Mouse (Mus musculus): ENCODE measurements around the gene Nfkbib.
A peak's percentile ranks its signal among the peaks of the same experiment; 100 is the strongest.

Nfkbib gene

DNA sequence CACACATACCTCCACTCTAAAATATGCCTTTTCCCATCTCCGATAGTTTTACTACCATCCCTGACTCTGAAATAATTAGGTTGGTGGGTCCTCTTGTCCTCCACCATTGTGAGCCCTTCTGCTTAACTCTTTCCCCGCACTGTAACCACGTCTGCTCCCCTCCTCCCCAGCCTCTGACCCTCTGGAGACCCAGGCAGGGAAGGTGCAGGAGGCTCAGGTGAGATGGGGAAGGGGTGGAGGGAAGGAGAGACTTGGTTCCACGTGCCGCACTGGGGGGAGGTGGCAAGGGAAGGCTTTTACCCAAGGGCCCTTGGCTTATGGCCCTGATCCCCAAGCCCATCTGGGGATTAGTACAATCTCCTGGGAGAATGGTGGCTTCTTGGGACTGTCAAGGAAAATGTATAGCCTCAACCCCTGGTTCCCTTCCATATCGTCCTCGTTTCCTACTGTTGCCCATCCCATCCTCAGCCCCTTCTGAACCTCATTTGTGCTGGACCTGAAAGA lies at the start of gene Nfkbib:
Nfkbib (minus strand) TSS at position 51 of the 504 bp plus-strand sequence.
- DNase-seq, result no peak

DNA sequence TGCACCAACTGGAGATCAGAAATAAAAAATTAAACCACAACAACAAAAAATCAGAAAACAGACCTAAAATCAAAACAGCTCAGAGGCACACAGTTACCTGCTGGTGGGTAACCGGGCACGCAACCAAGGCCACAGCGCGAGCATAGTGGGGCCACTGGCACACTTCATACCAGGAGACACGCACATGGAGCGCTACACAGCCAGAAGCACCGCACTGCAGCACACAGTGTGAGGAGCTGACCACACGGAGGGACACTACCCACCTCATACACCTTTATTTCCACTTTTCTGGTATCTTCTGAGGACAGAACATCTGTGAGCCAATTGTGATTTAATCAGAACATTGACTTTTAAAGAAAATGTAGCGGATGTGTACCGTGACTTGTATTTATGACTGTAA lies 49.6 kb upstream of the Nfkbib start:
- no peak for DNase-seq

DNA sequence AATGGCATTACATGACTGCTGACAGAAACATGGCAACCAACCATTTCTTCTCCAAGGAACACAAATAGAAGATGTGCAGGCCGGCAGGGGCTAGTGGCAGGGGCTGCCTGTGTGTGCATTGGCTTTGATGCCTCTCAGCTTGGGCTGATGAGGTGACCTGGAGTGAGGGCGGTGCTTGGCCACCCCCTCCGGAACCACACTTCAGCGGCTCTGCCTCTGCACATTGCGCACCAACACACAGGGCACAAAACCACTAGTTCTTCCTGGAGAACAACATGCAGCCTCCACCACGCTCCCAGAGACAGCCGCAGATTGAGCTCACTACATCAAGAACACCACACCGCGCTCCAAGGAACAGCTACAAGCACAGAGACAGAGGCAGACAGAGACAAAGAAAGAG lies 48.9 kb upstream of the Nfkbib start:
- DNase-seq, result no peak

DNA sequence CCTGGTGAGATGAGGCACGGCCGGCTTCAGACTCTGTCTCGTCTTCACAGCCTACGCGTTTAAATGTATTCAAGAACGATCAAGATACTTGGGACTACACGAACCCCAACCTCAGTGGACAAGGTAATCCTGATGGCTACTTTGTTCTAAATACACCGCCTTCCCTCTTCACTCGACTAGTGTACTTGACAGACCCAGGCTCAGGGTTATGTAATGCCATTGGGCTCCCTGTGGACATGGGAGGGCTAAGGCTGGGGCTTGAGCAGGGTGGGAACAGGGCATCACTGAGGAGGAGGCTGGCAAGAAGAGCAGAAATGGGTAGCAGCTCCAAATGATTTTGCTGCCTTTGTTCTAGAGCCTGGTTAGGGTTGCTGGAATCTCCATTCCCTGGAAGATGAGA lies 47.9 kb upstream of the Nfkbib start:
- no peak for DNase-seq

DNA sequence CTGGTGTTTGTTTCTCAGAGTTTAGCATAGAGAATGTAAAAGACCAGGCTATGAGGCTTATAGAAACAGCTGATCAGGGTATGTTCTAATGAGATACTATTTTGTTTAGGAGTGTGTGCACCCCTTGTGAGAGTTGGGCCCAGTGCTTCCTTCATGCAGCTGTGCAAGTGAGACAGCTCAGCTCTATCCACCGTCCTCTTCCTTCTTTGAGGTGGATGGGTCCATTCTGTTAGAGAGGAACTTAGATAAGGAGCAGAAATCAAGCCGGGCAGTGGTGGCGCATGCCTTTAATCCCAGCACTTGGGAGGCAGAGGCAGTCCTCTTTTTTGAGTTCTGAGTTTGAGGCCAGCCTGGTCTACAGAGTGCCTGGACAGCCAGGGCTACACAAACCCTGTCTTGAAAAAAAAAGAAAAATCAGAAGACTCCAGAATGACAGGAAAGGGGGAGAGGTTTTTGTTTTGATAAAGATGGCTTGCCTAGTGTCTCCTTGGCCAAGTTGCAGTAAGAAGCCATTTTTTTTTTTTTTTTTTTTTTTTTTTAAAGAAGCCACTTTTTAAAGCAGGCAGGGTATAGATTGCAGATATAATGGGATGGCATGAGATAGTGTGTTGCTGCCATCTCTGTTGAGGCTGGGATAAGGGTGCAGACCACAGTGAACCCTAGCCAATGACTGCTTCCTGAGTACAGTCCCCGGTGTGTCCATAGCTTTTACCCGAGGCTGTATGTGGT lies 47.2 kb upstream of the Nfkbib start:
- no peak for DNase-seq

DNA sequence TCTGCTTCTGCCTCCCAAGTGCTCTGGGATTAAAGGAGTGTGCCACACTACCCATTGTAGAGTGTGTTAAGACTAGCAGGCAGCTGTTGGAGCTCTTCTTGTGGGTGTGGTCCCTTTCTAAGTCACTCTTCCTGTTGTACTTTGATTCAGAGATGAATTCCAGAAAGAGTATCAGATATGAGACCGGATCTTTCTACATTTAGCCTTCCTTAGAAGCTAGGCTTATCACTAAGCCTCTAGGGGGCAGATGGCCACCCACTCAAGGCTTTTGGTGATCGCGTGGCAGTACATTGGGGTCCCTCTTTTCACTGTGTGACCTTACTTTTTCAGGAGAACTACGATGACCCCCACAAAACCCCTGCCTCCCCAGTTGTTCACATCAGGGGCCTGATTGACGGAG lies 45.6 kb upstream of the Nfkbib start:
- peak; percentile 50 for DNase-seq

DNA sequence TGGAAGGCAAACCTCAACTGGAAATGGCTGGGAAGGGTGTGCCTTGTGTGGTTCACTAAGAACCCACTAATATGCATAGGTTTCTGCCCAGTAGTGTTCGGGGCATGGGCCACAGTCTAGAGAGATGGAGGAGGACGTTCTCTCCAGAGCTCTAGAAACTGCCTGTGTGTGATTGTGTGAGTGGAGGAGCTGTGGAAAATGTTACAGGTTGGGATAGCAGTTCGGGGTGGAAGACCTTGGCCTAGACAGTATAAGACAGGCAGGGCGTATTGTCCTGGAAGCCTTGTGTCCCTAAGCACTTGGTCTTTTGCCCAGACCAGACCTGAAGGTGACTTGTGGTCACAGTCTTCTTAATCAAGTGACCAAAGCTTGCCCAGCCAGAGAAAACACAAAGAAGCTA lies 45.1 kb upstream of the Nfkbib start:
- DNase-seq, result no peak

DNA sequence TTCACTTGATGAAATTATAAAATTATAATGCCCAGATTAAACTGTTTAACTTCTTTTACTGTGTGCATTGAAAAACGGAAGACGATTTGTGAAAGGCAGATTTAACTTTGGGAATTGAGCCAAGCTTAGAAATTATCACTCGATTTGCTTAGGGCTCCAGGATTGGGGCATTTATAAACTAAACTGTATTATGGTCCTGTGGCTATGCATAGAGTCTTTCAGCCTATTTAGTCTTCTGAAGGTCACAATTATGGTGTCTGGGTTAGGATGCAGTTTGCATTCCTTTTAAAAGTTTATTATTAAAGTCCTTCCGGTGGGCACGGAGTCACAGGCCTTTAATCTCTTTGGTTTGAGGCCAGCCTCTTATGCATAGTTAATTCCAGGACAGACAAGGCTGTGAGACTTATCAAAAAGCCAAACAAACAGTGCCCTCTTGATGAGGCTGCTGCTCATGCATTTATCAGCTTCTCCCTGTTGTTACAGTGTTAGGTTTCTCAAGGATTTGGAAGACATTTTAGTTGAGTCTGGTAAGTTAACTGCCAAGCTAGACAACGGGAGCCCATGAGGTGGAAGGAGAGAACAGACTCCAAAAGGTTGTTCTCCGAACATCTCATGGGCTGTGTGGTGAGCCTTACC lies 44.4 kb upstream of the Nfkbib start:
- no peak for DNase-seq

DNA sequence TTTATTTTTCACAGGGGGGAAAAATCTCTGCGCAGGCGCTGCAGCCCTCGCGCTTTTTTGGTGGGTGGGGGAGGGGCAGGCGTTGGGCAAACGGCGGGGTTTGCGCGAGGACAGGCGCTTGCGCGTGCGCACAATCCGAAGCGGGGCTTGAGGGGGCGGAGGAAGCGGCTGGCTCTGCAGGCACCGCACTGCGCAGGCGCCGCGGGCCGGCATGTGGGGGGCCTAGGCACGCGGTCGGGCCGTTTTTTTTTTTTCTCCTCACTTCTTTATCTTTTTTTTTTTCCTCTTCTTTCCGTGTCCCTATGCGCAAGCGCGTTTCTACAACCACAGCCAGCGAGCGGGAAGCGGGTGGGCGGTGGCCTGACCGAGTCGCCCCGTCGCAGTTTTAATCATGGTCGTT lies 43.9 kb upstream of the Nfkbib start:
- DNase-seq, result peak; percentile 92

DNA sequence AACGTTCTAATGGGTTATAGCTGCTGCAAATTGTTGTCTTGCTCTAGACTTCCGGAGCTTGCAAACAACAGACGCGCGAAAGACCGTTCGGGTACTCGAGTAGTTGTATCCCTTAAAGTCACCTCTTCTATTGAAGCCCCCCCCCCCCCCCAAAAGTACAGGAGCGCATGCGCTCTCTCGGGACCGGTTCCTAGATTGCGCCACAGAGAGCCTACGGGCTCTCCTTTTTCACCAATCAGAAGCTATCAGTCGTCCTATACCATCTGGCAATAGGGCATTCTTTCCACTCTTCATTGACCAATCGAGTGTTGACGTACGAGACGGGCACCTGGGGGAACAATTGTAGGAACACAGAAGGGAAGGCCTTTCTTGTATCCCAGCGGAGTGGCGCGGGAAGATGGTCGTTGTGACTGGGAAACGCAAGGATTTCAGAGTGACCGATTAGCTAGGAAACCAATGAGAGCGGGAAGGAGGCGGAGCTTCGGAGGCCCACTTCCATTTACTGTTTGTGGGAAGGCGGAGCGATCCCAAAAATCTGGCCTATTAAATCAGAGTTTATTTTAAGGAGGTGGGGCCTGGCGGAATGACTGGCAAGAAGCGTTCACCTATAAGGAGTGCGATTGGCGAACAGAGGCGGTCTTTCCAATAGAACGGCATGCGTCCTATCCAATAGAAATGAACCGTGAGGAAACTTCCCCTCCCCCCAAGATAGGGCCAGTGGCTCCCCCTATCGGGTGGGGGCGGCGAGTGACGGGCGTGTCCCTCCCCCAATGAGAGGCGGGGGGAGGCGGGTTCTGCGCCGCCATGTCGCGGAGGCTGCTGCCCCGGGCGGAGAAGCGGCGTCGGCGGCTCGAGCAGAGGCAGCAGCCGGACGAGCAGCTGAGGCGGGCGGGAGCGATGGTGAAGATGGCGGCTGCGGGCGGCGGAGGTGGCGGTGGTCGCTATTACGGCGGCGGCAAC lies 43.1 kb upstream of the Nfkbib start:
- DNase-seq, result peak; percentile 100

DNA sequence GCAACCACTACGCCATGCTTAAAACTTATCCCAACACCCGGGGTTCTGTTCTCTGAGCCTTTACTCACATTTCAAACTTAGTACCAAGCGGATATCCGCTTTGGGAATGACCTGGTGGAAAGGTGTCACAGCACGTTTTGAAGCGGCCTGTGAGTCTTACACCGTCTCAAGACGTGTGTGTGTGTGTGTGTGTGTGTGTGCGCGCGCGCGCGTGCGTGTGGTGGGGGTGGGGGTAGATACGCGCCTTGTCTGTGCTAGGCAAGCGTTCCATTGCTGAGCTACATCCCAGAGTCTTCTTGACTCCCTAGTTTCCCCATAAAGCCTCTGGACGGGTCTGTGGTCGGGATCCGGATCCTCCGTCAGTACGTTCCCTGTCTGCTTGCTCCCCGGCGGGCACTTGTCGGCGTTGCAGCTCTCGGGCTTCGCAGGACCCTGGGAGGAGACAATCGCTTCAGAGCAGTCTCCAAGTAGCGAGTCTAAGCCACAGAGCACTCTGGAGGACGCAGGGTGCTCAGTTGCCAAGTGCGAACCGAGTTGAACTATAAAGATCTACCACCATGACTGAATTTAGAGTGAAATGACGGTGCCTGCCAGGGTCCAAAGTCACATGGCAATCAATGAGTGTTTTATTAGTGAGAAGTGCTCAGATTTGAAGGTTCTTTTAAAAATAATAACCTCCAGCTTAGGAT lies 42.2 kb upstream of the Nfkbib start:
- DNase-seq, result peak; percentile 75

DNA sequence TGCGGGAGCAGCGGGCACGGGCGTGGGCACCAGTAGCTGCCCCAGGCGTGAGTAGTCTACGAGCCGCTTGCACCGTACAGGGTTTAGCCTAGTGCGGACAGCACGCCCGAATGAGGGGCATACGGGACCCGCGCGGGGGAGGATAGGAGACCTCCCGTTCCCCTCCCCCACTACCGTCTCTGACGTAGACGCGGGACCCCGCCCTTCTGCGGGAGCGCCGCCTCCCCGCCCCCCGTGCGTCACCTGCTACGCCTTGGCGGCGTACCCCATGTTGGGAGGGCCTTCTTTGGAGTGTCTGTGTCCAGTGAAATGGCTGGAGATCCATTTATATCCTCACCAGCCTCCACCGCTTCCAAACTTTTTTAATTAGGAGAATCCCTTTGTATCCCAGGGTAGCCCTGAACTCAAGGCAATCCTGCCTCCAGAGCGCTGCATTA lies 41.7 kb upstream of the Nfkbib start:
- peak; percentile 96 for DNase-seq

DNA sequence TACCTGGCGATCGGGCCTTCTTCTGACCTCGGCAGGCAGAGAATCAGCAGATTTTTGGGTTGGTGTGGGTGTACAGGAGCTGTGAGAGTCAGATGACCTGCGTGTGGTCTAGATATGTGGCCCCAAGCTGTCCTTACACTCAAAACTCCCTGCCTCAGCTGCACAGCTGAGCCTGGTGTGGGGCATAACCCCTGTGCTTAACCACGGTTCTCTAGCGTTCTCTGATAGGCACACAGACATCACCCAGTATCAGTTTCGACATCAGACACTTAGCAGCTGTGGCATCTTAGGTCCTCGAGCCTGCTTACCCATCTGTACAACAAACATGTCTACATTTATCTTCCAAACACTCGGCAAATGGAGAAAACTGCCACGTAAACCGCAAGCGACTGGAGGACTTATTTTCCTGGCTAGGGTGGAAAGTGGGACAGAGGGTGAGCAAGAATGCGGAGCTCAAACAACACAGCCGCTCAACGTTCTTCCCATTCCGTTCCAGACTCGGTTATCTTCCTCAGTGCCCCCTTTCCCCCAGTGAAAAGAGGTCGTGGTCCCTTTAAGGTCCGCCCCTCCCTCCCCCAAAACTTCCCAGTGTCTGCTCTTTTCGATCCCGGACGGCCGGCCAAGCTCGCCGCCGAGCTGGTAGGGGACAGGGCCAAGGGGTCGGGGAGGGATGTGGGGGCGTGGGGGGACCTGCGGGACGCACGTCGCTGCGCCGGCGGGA lies 41.1 kb upstream of the Nfkbib start, which contains the start of gene Hnrnpl:
Hnrnpl (plus strand) TSS at position 321 of the 721 bp plus-strand sequence.
- DNase-seq, result peak; percentile 72

DNA sequence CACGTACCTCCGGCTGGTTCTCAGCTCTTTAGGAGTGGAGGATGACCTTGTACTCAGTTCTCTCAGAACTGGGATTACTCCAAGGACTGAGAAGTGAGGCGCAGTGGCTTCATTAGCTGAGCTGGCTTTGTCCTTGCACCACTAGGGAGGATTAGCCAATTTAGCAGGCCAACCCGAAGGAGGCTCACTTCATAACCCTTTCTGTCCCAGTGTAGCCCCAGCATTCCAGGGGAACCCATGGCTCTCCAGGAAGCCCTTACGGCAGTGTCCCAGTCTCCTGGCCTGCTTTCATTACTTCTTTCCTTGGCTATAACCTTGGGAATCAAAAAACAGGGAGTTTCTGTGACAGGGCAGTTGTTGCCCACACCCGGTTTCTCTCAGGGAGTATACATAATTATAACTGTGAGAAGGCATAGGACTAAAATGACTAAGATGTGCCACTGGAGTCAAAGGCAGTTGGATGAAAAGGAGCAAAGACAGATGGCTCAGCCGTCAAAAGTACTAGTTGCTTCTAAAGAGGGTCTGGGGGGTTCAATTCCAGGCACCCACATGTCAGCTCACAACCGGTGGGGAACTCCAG lies 40.4 kb upstream of the Nfkbib start:
- DNase-seq, result no peak

DNA sequence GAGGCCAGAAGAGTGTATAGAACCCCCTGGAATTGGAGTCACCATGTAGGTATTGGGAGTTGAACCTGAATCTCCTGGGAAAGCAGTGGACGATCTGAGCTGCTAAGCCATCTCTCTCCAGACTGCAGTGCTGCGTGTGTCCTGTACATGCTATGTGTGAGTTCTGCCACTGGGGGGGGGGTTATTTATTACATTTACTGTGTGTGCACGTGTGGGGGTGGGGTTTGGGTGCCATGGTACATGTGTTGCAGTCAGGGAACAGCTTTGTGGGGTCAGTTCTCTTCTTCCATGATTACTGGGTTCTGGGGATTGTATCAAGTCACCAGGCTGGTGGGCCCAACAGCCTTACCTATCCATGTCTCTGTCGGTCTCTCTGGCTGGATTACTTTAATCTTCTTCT lies 39.6 kb upstream of the Nfkbib start:
- peak; percentile 42 for DNase-seq

DNA sequence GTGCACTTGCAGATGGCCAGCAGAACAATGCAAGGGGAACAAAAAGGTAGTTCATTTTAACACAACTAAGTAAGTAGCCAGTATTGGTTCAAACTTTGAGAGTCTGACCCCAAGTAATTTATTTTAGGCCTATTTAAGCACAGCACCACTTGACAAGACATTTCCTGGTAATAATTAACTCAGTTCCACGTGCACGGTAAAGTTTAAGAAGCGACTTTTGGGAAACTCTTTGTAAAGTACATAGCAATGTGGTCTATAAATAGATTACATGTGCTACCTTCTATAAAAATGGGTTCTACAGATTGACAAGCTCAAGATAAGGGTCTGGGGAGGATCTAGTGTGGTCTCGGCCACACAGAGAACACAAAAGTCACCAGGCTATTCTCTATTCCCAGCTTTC lies 36.4 kb upstream of the Nfkbib start:
- DNase-seq, result no peak

DNA sequence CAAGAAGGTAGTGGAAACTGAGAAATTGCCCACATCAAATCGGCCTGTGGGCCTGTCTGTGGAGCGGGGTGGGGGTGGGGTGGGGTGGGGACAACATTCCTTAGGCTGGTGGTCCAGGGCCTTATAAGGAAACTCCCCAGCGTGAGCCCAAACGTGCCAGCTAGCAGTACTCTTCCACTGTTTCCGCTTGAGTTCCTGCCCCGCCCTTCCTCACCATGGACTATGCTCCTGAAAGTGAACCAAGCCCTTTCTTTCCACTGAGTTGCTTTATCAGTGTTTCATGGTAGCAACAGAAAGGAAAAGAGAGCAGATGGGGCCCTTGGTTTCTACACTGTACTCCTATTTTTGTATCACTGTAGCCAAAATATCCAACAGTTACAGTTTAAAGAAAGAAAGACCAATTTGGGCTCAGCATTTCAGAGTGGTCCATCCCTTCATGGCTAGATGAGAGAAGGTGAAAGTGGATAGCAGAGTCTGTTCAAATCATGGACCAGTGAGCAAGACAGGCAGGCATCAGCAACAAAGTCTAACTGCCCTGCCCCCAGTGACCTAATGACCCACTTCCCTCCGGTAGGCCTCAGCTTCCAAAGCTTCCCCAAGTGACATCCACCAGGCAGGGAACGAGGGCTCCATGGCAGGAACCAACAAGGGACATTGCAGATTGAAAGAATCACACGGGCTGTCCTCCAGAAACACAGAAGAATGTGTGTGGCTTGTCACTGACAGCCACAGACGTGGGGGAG lies 35.7 kb upstream of the Nfkbib start:
- peak; percentile 87 for DNase-seq

DNA sequence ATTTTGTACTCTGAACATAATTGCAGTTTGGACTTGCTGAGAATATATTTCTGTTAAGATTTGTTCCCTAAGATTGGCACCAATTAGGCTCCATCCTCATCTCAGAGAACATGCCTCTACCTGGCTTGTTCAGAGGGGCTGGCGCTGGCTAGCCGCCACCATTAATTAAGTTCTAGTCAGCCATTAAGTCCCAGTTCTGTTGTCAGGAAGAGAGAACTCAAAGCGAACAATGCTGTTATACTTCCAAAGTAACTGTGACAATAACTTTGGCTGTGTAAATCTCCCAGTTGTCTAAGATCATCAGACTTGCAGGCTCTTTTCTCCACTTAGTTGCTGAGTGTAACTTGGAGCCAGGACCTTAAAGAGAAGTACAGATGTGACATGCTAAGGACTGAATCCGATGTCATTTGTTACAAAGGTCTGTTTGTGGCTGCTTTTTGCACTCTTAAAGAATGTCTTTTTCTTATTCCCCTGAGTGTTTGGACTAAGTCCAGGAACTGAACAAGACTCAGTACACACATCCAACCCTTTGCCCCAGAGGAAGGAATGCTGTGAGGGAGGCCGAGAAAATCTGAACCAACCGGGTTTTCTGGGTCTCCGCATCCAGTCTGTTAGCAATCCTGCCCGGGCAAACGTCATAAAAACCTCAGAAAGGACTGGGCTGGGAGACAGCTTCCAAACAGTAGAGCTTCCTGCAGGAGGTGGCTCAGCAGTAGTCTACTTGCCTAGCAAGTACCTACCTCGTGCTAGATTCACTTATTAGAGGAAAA lies 34.8 kb upstream of the Nfkbib start:
- DNase-seq, result peak; percentile 85

DNA sequence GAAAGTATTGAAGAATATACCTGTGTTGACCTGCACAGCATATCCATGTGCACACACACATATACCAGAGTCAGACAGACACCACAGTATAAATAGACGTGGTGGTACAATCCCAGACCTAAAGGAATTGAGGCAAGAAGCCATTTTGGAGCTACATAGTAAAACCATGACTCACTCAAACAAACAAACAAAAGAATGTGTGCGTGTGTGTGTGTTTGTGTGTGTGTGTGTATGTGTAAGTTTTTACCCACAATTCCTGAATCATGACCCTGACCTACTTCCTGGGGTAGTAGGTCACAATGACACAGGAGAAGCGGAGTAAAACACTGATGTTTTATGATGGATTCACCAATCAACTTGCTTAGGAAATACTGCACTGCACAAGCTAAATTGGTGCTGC lies 34.1 kb upstream of the Nfkbib start:
- no peak for DNase-seq

DNA sequence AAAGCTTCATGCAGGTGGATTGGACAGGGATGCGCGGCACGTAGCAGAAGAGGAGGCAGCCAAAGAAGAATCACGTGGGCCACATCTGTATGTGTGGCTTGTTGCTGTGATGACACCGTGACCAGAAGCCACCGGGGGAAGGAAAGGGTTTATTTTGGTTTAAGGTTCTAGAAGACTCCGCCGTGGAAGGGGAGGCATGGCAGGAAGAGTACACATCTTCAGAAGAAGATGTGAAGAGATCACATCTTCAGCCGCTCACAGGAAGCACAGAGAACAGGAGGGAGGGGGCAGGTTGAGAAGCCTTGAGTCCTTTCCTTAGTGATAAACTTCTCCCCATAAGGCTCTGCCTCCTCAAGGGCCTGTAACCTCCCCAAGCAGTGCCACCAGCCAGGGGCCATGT lies 32.7 kb upstream of the Nfkbib start:
- no peak for DNase-seq

Measured in lung, postnatal 36 days (tissue).